In genomic region chr19:32952928-32953687, GRCm38 (mm10) we compare ENCODE assay signal across 11 mouse cellular contexts.
DNase-seq lines count a peak whose midpoint lies in the region; ATAC-seq lines count a peak whose summit lies in the region.
"Had no signal": no experiment of that assay in that cellular context is flagged by ENCODE, and none has a peak within 500 bp of the region (broad histone marks: within the 10 kb centered on the region; RNA-seq: fewer than 3 reads in every experiment).

No protein-coding gene starts in this region.

- no peak overlapping the region for H3K4me2 ChIP-seq in intestine, embryonic 16.5 days (ENCODE audit: low read depth, low read length)
- no peak overlapping the region for H3K4me2 ChIP-seq in intestine, embryonic 15.5 days (replicated peaks)
- H3K4me2 ChIP-seq: embryonic facial prominence, embryonic 12.5 days; limb, embryonic 12.5 days had no signal

- no peak overlapping the region for H3K4me3 ChIP-seq in intestine, embryonic 16.5 days (ENCODE audit: low read length)
- no peak overlapping the region for H3K4me3 ChIP-seq in intestine, embryonic 15.5 days (replicated peaks)
- H3K4me3 ChIP-seq: embryonic facial prominence, embryonic 12.5 days; limb, embryonic 12.5 days had no signal

- no peaks in the 10 kb centered on the region for H3K9me3 ChIP-seq in intestine, embryonic 16.5 days (ENCODE audit: control insufficient read depth, low read length)
- H3K9me3 ChIP-seq in intestine, embryonic 15.5 days, result no peaks in the 10 kb centered on the region
- H3K9me3 ChIP-seq: embryonic facial prominence, embryonic 12.5 days; limb, embryonic 12.5 days had no signal

- H3K27ac ChIP-seq in intestine, embryonic 16.5 days (ENCODE audit: low read length), result no peak overlapping the region
- no peak overlapping the region for H3K27ac ChIP-seq in intestine, embryonic 15.5 days
- H3K27ac ChIP-seq: embryonic facial prominence, embryonic 12.5 days; kidney, postnatal 0 days; limb, embryonic 12.5 days had no signal

- no peak overlapping the region for H3K9ac ChIP-seq in intestine, embryonic 16.5 days (ENCODE audit: low read depth, low read length)
- H3K9ac ChIP-seq in intestine, embryonic 15.5 days, result no peak overlapping the region
- H3K9ac ChIP-seq: embryonic facial prominence, embryonic 12.5 days; limb, embryonic 12.5 days had no signal

- 63% methylated on average over 11 of the region's 11 CpGs for WGBS in intestine, embryonic 16.5 days
- WGBS in intestine, embryonic 15.5 days, result 61% methylated on average over 11 of the region's 11 CpGs

- H3K36me3 ChIP-seq in intestine, embryonic 16.5 days (ENCODE audit: control insufficient read depth, insufficient read depth, low read length), result no peaks in the 10 kb centered on the region
- H3K36me3 ChIP-seq in intestine, embryonic 15.5 days, result no peaks in the 10 kb centered on the region
- H3K36me3 ChIP-seq: embryonic facial prominence, embryonic 12.5 days; limb, embryonic 12.5 days had no signal

- DNase-seq in heart, adult 9 months (ENCODE audit: low spot score in 2 of 2), result peak; percentile 10 to 50
- DNase-seq in thymus, postnatal 10 days (ENCODE audit: low spot score in 2 of 2), result peak; percentile 53 to 71
- no peak for DNase-seq in cerebellum, postnatal 25 days
- no peak for DNase-seq in cerebellum, adult 8-10 months
- DNase-seq in frontal cortex, postnatal 36 days (ENCODE audit: low spot score in 2 of 2), result no peak

- no peaks in the 10 kb centered on the region for H3K27me3 ChIP-seq in intestine, embryonic 16.5 days (replicated peaks; ENCODE audit: control insufficient read depth, insufficient read depth, low read length)
- no peaks in the 10 kb centered on the region for H3K27me3 ChIP-seq in intestine, embryonic 15.5 days (replicated peaks)

- H3K4me1 ChIP-seq in intestine, embryonic 16.5 days (ENCODE audit: control insufficient read depth, insufficient read depth, low read length), result peaks cover 12% of the 10 kb centered on the region; the same call in 1 of the 2 replicates
- H3K4me1 ChIP-seq in intestine, embryonic 15.5 days (replicated peaks), result 0 out of 2 replicates have a peak, but pooled peaks cover 8% of the 10 kb centered on the region

- ATAC-seq in intestine, embryonic 16.5 days, result 0 out of 2 replicates have a peak, but pooled peaks have one; percentile 24
- ATAC-seq in intestine, embryonic 15.5 days, result no peak
- ATAC-seq in megakaryocyte, adult 5-6 weeks (ENCODE audit: poor library complexity, severe bottlenecking), result peak; percentile 58

Comparison
In these comparisons a context has a peak if more than half of its experiments do, and no peak if none do; other contexts are left out.
1. DNase-seq: peak in heart, adult 9 months (2 of 2) and thymus, postnatal 10 days (2 of 2); none in cerebellum, postnatal 25 days (0 of 2), cerebellum, adult 8-10 months (single experiment) and frontal cortex, postnatal 36 days (0 of 2).